Mouse (Mus musculus): ENCODE results near the gene Ubb.

Gene Ubb

GRCm38 (mm10) chr11:62584671-62585206 is 33.8 kb downstream of the Ubb start:
- no peak for DNase-seq

GRCm38 (mm10) chr11:62587034-62587433 is 36.1 kb downstream of the Ubb start:
- DNase-seq, result no peak

GRCm38 (mm10) chr11:62589391-62589790 is 38.4 kb downstream of the Ubb start:
- DNase-seq, result no peak

- no peak for DNase-seq
Observed at GRCm38 (mm10) chr11:62591026-62591425, 40.1 kb downstream of the Ubb start.

- peak in 1 of 2 experiments; percentile 62 for DNase-seq
Observed at GRCm38 (mm10) chr11:62591904-62592575, 41.1 kb downstream of the Ubb start.

- DNase-seq, result no peak
Observed at GRCm38 (mm10) chr11:62598571-62598970, 47.6 kb downstream of the Ubb start.

GRCm38 (mm10) chr11:62601732-62602618 is 51.0 kb downstream of the Ubb start:
- no peak for DNase-seq
